Mouse (Mus musculus) liver, embryonic 13.5 days (tissue): ENCODE measurements around the gene Spcs2. TPM values are rescaled to one million over a fixed set of nuclear protein-coding genes. Genes with fewer than 3 reads are reported as not detected.

Experiments
- ATAC-seq: fragments of 200-750 bp; cut with Nextera tagmentation; 2 replicates; pipeline ENCODE4 v1.8.0; 2017; ENCODE audit warnings: low read depth, mild to moderate bottlenecking, moderate number of reproducible peaks, moderate library complexity
- DNase-seq: peaks from one replicate; pipeline ENCODE4 v3.0.0; 2022
- H3K27ac ChIP-seq: fragments of 300-500 bp; sonication (generic); 2 replicates; pipeline ENCODE4 v1.5.1; 2015; ENCODE audit warnings: moderate library complexity, mild to moderate bottlenecking, inconsistent platforms
- H3K27me3 ChIP-seq: fragments of 300-500 bp; sonication (generic); 2 replicates; pipeline ENCODE4 v1.6.1; 2015; ENCODE audit warnings: mild to moderate bottlenecking, inconsistent platforms
- H3K36me3 ChIP-seq: fragments of 300-500 bp; sonication (generic); 2 replicates; pipeline ENCODE4 v1.6.1; 2015; ENCODE audit warnings: mild to moderate bottlenecking, inconsistent platforms
- H3K4me1 ChIP-seq: fragments of 300-500 bp; sonication (generic); replicated peaks from 2 replicates; pipeline ENCODE4 v1.6.1; 2015; ENCODE audit warnings: inconsistent platforms
- H3K4me2 ChIP-seq: fragments of 300-500 bp; sonication (generic); 2 replicates; pipeline ENCODE4 v1.6.1; 2015; ENCODE audit warnings: inconsistent platforms, mild to moderate bottlenecking, moderate library complexity
- H3K4me3 ChIP-seq: fragments of 300-500 bp; sonication (generic); replicated peaks from 2 replicates; pipeline ENCODE4 v1.5.1; 2015; ENCODE audit warnings: mild to moderate bottlenecking, inconsistent platforms
- H3K9ac ChIP-seq: fragments of 300-500 bp; sonication (generic); 2 replicates; pipeline ENCODE4 v1.6.1; 2015; ENCODE audit warnings: mild to moderate bottlenecking, inconsistent platforms
- H3K9me3 ChIP-seq: fragments of 300-500 bp; sonication (generic); replicated peaks from 2 replicates; pipeline ENCODE4 v1.6.1; 2016; ENCODE audit warnings: inconsistent platforms
- WGBS: fragments of 180-500 bp; shearing (Covaris S2); methylation state at CpG from one replicate; pipeline ENCODE4 v1.1.7; 2015; ENCODE audit not compliant: insufficient replicate concordance; 5-methylcytosine and 5-hydroxymethylcytosine counted together
- polyA plus RNA-seq: library from polyadenylated mRNA; unstranded; fragments of >200 nt; fragmentation: Nextera tagmentation; extraction: Ambion mirVana; gene quantifications from 2 replicates; pipeline ENCODE4 v1.2.1, GENCODE M21; 2015

Gene Spcs2
- polyA plus RNA-seq = 216 and 254 TPM in 2 replicates

GRCm38 (mm10) chr7:99863362-99863761, at the start of gene Spcs2:
Gene Spcs2 (minus strand): TSS chr7:99863462.
- Histone ChIP-seq H3K36me3 (no peaks in the 10 kb centered on the region), H3K9me3 (no peaks in the 10 kb centered on the region), H3K4me1 (peaks cover 5% of the 10 kb centered on the region), H3K4me2 (no peak within 1 kb of the TSS), H3K9ac (no peak within 1 kb of the TSS), H3K4me3 (no peak within 1 kb of the TSS), H3K27me3 (peaks cover 13% of the 10 kb centered on the region; the same call in 1 of the 2 replicates), H3K27ac (no peak within 1 kb of the TSS)
- WGBS = 28% methylated on average over 7 of the region's 7 CpGs
- no peak for DNase-seq
- no peak for ATAC-seq

GRCm38 (mm10) chr7:99911038-99911437, 47.8 kb upstream of the Spcs2 start:
- no peak overlapping the region for H3K27ac ChIP-seq
- H3K4me1 ChIP-seq = peaks cover 23% of the 10 kb centered on the region
- H3K9ac ChIP-seq = no peak overlapping the region
- no peak overlapping the region for H3K4me2 ChIP-seq
- ATAC-seq = no peak
- peaks cover 18% of the 10 kb centered on the region for H3K27me3 ChIP-seq
- H3K9me3 ChIP-seq = no peaks in the 10 kb centered on the region
- DNase-seq = no peak
- WGBS = 52% methylated on average over 5 of the region's 5 CpGs
- H3K36me3 ChIP-seq = no peaks in the 10 kb centered on the region
- H3K4me3 ChIP-seq = no peak overlapping the region

GRCm38 (mm10) chr7:99907463-99907862, 44.2 kb upstream of the Spcs2 start:
- H3K27ac ChIP-seq = no peak overlapping the region
- H3K36me3 ChIP-seq = no peaks in the 10 kb centered on the region
- H3K9ac ChIP-seq = 0 out of 2 replicates have a peak overlapping the region, but pooled peaks have one; percentile 18
- peak; percentile 74 for ATAC-seq
- no peaks in the 10 kb centered on the region for H3K27me3 ChIP-seq
- no peak overlapping the region for H3K4me2 ChIP-seq
- peak; percentile 13 for DNase-seq
- peaks cover 23% of the 10 kb centered on the region for H3K4me1 ChIP-seq
- no peak overlapping the region for H3K4me3 ChIP-seq
- 35% methylated on average over 3 of the region's 3 CpGs for WGBS
- H3K9me3 ChIP-seq = no peaks in the 10 kb centered on the region

- 59% methylated on average over 3 of the region's 3 CpGs for WGBS
- Histone ChIP-seq H3K4me2 (no peak overlapping the region), H3K4me1 (peaks cover 23% of the 10 kb centered on the region), H3K9me3 (no peaks in the 10 kb centered on the region), H3K27ac (no peak overlapping the region), H3K27me3 (no peaks in the 10 kb centered on the region), H3K36me3 (no peaks in the 10 kb centered on the region), H3K4me3 (no peak overlapping the region), H3K9ac (no peak overlapping the region)
- DNase-seq = no peak
- no peak for ATAC-seq
Observed at GRCm38 (mm10) chr7:99906346-99906745, 43.1 kb upstream of the Spcs2 start.

- Histone ChIP-seq H3K36me3 (no peaks in the 10 kb centered on the region), H3K9ac (no peak overlapping the region), H3K9me3 (no peaks in the 10 kb centered on the region), H3K27ac (no peak overlapping the region), H3K4me3 (no peak overlapping the region), H3K27me3 (no peaks in the 10 kb centered on the region), H3K4me2 (no peak overlapping the region), H3K4me1 (peaks cover 23% of the 10 kb centered on the region)
- ATAC-seq (no peak), DNase-seq (no peak)
- 17% methylated on average over 3 of the region's 3 CpGs for WGBS
Observed at GRCm38 (mm10) chr7:99904421-99905005, 41.3 kb upstream of the Spcs2 start.

- Histone ChIP-seq H3K36me3 (no peaks in the 10 kb centered on the region), H3K27me3 (no peaks in the 10 kb centered on the region), H3K4me2 (no peak overlapping the region), H3K9me3 (no peaks in the 10 kb centered on the region), H3K27ac (no peak overlapping the region), H3K4me1 (peaks cover 21% of the 10 kb centered on the region), H3K9ac (no peak overlapping the region), H3K4me3 (no peak overlapping the region)
- DNase-seq (no peak), ATAC-seq (no peak)
- 67% methylated on average over 11 of the region's 11 CpGs for WGBS
Observed at GRCm38 (mm10) chr7:99902918-99903665, 39.8 kb upstream of the Spcs2 start.

GRCm38 (mm10) chr7:99902208-99902607, 38.9 kb upstream of the Spcs2 start:
- Histone ChIP-seq H3K4me1 (peaks cover 12% of the 10 kb centered on the region), H3K9ac (no peak overlapping the region), H3K27me3 (no peaks in the 10 kb centered on the region; the same call in 1 of the 2 replicates), H3K36me3 (no peaks in the 10 kb centered on the region), H3K9me3 (no peaks in the 10 kb centered on the region), H3K27ac (no peak overlapping the region), H3K4me3 (no peak overlapping the region), H3K4me2 (no peak overlapping the region)
- no peak for ATAC-seq
- 52% methylated on average over 4 of the region's 4 CpGs for WGBS
- no peak for DNase-seq

GRCm38 (mm10) chr7:99896905-99897304, 33.6 kb upstream of the Spcs2 start:
- H3K9ac ChIP-seq = no peak overlapping the region
- WGBS = 54% methylated on average over 4 of the region's 4 CpGs
- no peak overlapping the region for H3K4me2 ChIP-seq
- no peaks in the 10 kb centered on the region for H3K4me1 ChIP-seq
- DNase-seq (no peak), ATAC-seq (no peak)
- H3K27me3 ChIP-seq = no peaks in the 10 kb centered on the region; the same call in 1 of the 2 replicates
- H3K36me3 ChIP-seq = no peaks in the 10 kb centered on the region
- H3K4me3 ChIP-seq = no peak overlapping the region
- no peaks in the 10 kb centered on the region for H3K9me3 ChIP-seq
- no peak overlapping the region for H3K27ac ChIP-seq

GRCm38 (mm10) chr7:99894478-99894877, 31.2 kb upstream of the Spcs2 start:
- Histone ChIP-seq H3K4me2 (no peak overlapping the region), H3K36me3 (no peaks in the 10 kb centered on the region), H3K4me1 (no peaks in the 10 kb centered on the region), H3K4me3 (no peak overlapping the region), H3K27ac (no peak overlapping the region), H3K9me3 (no peaks in the 10 kb centered on the region), H3K9ac (no peak overlapping the region), H3K27me3 (no peaks in the 10 kb centered on the region; the same call in 1 of the 2 replicates)
- DNase-seq (no peak), ATAC-seq (no peak)
- WGBS = 68% methylated on average over 6 of the region's 6 CpGs

GRCm38 (mm10) chr7:99893967-99894366, 30.7 kb upstream of the Spcs2 start:
- H3K9ac ChIP-seq = no peak overlapping the region
- no peaks in the 10 kb centered on the region; the same call in 1 of the 2 replicates for H3K27me3 ChIP-seq
- H3K4me2 ChIP-seq = no peak overlapping the region
- no peak overlapping the region for H3K27ac ChIP-seq
- ATAC-seq (no peak), DNase-seq (no peak)
- no peaks in the 10 kb centered on the region for H3K4me1 ChIP-seq
- 84% methylated on average over 3 of the region's 3 CpGs for WGBS
- H3K4me3 ChIP-seq = no peak overlapping the region
- no peaks in the 10 kb centered on the region for H3K36me3 ChIP-seq
- no peaks in the 10 kb centered on the region for H3K9me3 ChIP-seq

GRCm38 (mm10) chr7:99892351-99892750, 29.1 kb upstream of the Spcs2 start:
- no peaks in the 10 kb centered on the region for H3K4me1 ChIP-seq
- 52% methylated on average over 2 of the region's 2 CpGs for WGBS
- H3K9ac ChIP-seq = no peak overlapping the region
- no peaks in the 10 kb centered on the region for H3K9me3 ChIP-seq
- DNase-seq (no peak), ATAC-seq (no peak)
- no peak overlapping the region for H3K4me2 ChIP-seq
- H3K27ac ChIP-seq = no peak overlapping the region
- H3K4me3 ChIP-seq = no peak overlapping the region
- no peaks in the 10 kb centered on the region; the same call in 1 of the 2 replicates for H3K27me3 ChIP-seq
- H3K36me3 ChIP-seq = no peaks in the 10 kb centered on the region

GRCm38 (mm10) chr7:99891471-99891870, 28.2 kb upstream of the Spcs2 start:
- DNase-seq = no peak
- no peaks in the 10 kb centered on the region for H3K27me3 ChIP-seq
- H3K9me3 ChIP-seq = no peaks in the 10 kb centered on the region
- 34% methylated on average over 3 of the region's 3 CpGs for WGBS
- no peaks in the 10 kb centered on the region for H3K4me1 ChIP-seq
- H3K36me3 ChIP-seq = no peaks in the 10 kb centered on the region
- H3K9ac ChIP-seq = no peak overlapping the region
- ATAC-seq = no peak
- H3K27ac ChIP-seq = no peak overlapping the region
- no peak overlapping the region for H3K4me2 ChIP-seq
- H3K4me3 ChIP-seq = no peak overlapping the region
